Mouse (Mus musculus): ENCODE measurements around the gene Gm11077.

Gene Gm11077

DNA sequence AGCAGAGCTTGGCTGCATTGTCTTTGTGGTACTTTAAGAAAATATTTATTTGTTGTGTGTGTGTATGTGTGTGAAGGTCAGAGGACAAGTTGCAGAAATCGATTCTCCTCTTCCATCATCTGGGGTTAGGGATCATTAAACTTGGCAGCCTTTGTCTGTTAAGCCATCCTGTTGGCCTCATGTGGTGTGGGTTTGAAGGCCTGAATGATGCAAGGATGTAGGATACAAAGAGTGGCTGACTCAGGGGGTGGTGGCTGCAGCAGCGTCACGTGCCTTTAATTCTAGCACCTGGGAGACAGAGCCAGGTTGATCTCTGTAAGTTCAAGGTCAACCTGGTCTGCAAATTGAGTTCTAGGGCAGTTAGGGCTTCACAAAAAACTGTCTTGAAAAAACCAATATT is 16.5 kb downstream of the Gm11077 start:
- no peak for DNase-seq (ENCODE audit: low read depth, low spot score)

DNA sequence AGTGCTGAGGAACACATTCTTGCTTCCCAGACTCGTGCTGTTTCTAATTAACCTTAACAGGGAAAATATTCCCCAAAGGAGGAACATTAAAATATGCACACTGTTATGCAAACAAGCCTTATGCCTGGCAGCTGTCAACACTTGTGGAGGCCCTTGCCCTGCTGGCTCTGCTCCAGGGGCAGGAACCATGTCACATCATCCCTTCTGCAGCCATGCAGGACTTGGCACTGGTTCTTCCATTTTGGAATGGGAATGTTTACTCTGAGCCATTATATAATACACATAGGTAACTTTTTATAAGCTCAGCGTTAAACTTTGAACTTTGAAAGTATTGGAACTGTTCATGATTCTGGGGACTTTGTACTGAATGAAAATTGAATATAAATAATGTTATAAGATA is 18.5 kb downstream of the Gm11077 start:
- DNase-seq (ENCODE audit: low read depth, low spot score): no peak

DNA sequence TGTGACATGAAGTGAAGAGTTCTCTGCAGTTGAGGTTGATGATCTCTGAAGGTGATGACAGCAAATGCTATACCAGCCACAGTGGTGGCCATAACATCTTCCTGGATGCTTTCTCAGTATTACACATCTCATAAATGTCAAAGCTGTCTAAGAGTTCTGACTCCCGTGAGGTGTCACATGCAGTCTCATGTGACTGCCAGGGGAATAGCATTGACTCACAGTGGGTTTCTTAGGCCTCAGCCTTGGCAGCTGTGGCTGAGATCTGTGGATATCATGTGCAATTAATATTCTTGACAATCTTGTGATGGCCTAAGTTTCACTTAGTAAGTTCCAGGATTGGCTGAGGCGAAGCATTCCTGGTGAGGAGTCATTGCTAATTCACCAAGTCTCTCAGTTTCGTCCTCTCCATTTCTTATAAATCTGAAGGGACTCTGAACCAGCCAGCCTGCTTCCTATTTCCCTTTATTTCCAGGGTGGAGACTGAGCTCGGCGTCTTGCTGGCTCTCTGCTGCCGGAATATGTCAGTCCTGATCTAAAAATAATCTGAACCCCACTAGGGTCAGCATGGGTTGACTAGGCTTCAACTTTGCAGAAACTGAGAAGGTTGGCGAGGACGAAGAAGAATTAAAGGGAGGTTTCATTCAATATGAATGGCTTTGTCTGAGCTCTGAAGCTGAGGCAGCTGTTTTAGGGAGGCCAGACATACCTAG is 21.4 kb downstream of the Gm11077 start:
- DNase-seq (ENCODE audit: low read depth, low spot score): no peak

DNA sequence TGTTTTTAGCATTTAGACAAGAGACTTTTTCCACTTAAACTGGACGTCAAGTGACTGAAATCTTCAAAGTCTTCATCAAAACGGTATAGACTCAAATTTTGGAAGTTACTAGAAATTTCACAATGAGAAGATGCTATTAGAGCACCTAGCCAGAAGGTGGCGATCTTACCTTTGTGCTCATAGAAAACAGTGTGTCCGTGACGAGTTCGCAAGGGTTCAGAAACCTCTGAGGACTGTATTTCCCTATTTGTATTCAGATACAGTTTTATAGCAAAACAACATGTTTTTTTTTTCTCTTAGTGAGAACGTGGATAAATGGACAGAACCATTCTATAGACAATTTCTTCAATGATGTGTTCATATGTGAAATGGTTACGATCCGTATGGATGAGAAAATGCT is 37.3 kb downstream of the Gm11077 start:
- peak; percentile 31 for DNase-seq (ENCODE audit: low read depth, low spot score)

DNA sequence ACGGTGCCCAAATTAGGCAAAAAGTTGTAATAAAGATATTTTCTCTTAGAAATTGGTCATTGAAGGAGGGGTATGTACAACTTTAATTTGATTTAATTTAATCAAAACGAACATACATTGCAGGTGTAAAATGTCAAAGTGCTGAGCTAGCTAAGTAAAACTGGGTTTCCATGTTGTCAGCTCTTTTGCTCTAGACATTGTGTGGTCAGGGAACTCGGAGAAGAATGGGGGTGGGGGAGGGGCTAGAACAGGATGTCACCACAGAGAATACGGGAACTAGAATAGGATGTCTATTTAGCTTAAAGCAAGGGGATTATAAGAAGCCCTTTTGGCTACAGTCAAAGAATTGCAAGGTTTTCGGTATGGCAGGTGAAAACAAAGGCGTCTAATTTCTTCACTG is 38.2 kb downstream of the Gm11077 start:
- peak; percentile 16 for DNase-seq (ENCODE audit: low read depth, low spot score)

DNA sequence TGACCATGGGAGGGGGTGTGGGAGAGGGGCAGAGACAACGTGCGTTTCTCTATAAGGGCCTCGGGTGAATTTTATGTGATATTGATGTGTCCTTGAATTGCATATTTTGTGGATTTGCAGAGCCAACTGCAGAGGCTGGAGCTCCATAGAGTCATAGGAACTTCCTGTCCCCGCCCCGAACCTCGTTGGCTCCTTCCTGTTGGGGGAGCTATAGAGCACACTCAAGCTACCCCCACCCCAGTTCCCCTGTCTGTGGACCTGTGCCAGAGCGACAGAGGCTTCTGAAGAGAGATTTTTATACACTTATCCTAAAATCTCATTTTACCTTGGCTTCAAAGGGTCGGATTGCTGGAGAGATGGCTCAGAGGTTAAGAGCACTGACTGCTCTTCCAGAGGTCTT is 39.1 kb downstream of the Gm11077 start:
- no peak for DNase-seq (ENCODE audit: low read depth, low spot score)

DNA sequence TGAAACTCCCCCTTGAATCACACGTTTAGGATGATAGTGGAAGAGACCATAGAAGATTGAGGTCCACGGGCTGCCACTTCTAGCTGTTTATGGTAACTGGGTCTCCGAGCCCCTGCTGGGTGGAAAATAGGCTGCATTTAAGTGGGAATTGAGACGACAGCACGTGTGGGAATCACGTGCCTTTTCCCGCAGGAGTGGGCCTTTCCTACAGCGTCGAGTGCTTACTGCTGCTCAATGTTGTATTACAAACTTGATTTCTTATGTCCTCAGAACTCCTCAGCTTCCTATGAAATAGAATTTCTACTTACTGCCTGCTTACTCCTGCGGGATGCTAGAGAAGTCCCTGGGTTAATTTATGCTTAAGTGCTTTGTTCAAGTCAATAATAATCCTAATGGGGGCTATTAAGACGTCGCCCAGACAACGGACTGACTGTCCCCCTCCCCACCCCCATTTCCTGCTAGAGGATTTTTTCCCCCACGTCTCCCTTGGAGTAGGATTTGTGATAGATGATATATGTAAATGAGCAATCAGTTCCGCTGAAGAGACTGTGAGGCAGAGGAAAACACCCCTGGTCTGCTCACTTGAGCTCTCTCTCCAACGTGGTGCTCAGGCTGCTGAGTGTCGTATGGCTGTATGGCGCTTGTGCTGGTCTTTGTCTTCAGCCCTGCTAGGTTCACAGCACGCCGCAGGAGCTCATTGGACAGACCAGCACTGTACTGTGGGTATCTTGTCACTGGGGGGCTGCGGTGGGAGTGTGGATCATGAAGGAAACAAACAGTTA is 40.0 kb downstream of the Gm11077 start:
- DNase-seq (ENCODE audit: low read depth, low spot score): no peak

DNA sequence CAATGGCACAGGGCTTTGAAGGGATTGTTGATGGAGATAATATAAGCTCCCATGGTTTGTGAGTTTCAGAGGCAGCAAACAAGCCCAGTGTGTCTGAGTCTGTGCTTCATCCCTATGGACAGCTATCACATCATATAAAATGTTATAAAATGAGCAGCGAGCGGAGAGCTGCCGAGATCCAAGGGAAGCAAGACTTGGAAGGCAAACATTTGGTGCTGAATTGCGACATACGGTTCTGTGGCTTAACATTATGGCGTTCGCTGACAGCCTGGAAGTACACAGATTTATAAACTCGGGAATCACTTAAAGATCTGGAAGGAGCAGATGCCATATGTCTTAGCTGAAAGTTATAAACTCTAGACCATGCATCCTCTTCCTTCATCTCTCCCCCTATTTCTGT is 47.2 kb downstream of the Gm11077 start:
- DNase-seq (ENCODE audit: low read depth, low spot score): no peak

DNA sequence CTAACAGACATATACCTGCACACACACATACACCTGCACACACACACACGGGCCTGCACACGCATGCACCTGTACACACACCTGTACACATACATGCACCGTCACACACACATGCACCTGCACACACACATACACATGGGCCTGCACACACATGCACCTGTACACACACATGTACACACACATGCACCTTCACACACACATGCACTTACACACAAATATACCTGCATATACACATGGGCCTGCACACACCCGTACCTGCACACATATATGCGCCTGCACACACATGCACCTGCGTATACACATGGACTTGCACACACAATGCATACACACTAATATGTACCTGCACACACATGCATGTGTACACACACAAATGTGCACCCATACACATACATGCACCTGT is 53.4 kb downstream of the Gm11077 start:
- no peak for DNase-seq (ENCODE audit: low read depth, low spot score)

DNA sequence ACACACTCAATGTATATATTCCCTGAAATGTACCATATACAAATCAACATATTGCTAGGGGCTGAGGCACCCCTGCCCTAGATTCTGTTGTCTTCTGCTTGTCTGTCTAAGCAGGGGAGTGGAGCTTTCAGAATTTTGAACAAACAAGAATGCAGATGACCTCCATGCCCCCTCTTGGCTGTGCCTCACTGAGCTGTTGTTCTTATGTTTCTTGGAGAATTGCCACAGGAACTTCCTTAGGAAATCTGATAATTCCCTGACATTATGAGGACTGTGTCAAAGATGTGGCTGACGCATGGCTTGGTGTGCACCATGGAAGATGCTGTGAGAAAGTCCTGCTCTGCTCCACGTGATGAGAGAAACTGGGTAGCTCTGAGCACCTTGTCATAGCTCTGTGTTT is 57.0 kb downstream of the Gm11077 start:
- DNase-seq (ENCODE audit: low read depth, low spot score): no peak

DNA sequence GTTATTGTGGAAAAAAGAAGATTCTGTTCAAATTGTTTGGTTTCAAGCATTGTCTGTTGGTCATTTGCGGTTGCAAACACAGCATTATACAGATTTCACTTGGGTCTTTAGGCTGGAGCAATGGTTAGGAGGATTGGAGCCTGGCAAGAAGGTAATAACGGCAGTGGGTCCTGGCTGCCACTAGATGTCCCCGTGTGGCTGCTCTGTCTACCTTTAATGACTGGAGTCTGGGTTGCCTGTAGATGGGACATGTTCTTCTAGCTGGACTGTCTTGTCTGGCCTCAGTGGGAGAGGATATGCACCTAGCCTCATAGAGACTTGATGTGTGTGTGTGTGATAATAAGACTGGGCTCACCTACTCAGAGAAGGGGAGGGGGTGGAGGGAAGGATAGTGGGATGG is 60.8 kb downstream of the Gm11077 start:
- DNase-seq (ENCODE audit: low read depth, low spot score): no peak

DNA sequence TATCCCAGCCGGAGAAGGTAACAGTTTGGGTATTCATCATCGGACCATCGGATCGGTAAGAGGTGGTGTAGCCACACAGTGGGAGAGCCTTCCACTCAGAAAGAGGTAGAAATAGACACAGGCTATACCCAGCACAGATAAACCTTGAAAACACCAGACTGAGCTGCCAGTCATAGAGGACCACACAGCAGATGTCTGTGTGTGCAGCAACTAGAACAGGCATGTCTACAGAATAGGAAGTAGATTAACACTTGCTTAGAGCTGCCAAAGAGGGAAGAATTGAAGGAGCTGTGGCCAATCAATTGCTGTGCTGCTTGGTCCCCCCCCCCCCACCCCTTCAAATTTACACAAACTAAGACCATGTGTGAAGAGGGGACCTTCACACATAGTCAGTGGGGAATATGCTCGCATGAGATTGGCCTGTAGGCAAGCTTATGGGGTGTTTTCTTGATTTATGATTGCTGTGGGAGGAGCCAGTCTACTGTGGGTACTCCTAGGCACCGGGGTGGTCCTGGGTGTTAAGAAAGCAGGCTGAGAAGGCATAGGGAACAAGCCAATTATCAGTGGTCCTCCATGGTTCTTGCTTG is 64.7 kb downstream of the Gm11077 start:
- no peak for DNase-seq (ENCODE audit: low read depth, low spot score)

DNA sequence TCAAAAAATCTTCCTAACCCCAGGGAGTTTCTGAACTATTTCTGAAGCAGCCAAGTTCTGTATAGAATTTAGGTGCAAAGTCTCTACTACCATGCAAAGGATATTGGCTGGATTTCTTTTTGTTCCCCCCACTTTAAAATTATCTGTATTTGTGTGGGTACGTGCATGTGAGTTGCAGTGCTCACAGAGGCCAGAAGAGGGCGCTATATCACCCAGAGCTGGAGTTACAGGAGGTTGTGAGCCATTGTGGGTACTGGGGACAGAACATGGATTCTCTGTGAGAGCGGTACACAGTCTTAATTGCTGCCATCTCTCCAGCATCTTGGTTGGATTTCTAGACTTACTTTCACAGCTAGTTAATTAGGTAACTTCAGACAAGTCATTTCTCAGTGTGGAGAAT is 69.8 kb downstream of the Gm11077 start:
- no peak for DNase-seq (ENCODE audit: low read depth, low spot score)

DNA sequence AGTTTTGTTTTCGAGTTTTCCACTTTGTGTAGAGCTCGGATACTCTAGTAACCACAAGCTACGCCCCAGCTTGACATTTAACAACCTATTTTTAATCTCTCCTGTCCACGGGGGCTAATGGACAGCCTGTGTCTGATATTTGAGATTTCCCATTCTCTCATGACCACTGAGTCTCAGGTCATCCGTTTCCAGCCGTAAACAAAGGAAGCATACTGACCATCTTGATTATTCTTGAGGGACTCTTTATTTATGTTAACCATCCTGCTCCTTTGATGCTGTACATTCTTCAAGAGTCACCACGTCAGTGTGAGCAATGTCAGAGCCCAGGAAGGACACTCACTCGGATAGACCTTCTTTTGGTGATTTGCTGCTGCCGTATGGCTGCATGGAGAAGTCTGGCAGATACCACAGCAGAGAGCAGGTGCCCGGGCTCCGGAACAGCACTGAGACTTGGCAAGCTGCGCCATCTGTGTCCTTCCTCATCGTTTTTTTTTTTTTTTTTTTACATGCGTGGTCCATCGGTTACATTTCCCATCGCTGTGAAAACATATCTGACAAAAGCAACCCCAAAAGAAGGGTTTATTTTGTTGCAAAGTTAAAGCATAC is 70.5 kb downstream of the Gm11077 start:
- no peak for DNase-seq (ENCODE audit: low read depth, low spot score)

DNA sequence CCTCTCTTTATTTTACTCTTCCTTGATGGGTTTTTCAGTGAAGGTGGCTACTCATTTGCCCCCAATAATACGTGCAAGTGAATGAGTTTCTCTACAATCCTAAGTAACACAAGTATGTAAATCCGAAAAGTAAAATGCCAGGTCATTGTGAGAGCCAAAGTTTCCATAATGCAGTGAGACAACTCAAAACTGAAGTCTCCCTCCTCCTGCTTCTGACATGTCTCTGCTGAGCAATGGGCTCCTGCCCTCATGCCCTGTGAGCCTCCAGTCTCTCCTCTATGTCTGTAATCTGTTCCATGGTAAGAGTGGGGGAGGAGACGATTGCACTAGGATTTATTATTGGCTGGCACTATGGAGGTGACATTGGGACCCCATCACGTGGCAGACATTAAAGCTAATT is 71.5 kb downstream of the Gm11077 start:
- no peak for DNase-seq (ENCODE audit: low read depth, low spot score)
